Mouse (Mus musculus): ENCODE measurements around the gene Aox2. TPM values are rescaled to one million over a fixed set of nuclear protein-coding genes. Genes with fewer than 3 reads are reported as not detected.

The Aox2 gene
- total RNA-seq (2012; rRNA removed), result 0.03 and 0.08 TPM in 2 replicates
- polyA plus RNA-seq (2012; ENCODE audit: insufficient read depth in 1 of 2, insufficient read length in 2 of 2, low read depth in 1 of 2, low replicate concordance in 2 of 2, missing spikeins in 1 of 2), result under 1 TPM in 1 of 2 experiments, not detected in 1; 0.04 TPM

GRCm38 (mm10) chr1:58278026-58278425, at the start of gene Aox2:
Aox2 (plus strand) TSS chr1:58278326.
- H3K36me3 ChIP-seq (ENCODE audit: control insufficient read depth in 1 of 2, insufficient read depth in 2 of 2, low read length in 2 of 2), result no peaks in the 10 kb centered on the region
- H3K4me1 ChIP-seq (ENCODE audit: control insufficient read depth in 1 of 2, insufficient read depth in 2 of 2, low read length in 2 of 2), result no peaks in the 10 kb centered on the region
- H3K9ac ChIP-seq (ENCODE audit: control insufficient read depth, low read depth, low read length, poor library complexity, severe bottlenecking), result no peak within 1 kb of the TSS
- H3K4me3 ChIP-seq (ENCODE audit: control insufficient read depth in 1 of 2, insufficient read depth in 1 of 2, low read depth in 2 of 2, low read length in 2 of 2), result no peak within 1 kb of the TSS
- H3K27ac ChIP-seq (ENCODE audit: control insufficient read depth, low read depth, low read length), result no peak within 1 kb of the TSS
- peaks cover 0 to 8% of the 10 kb centered on the region in 2 experiments; a peak in 2 of 4 replicates for H3K27me3 ChIP-seq (ENCODE audit: control insufficient read depth in 1 of 2, insufficient read depth in 2 of 2, low read length in 2 of 2)
- no peaks in the 10 kb centered on the region for H3K9me3 ChIP-seq (replicated peaks; ENCODE audit: insufficient read depth, low read length)
- TF ChIP-seq ZC3H11A (IDR thresholded peaks at IDR 0.05; ENCODE audit: low read depth, low read length) (no peak), HCFC1 (IDR thresholded peaks at IDR 0.05; ENCODE audit: low read depth, low read length) (no peak), ZMIZ1 (IDR thresholded peaks at IDR 0.05; ENCODE audit: low read depth, low read length) (no peak), USF1 (IDR thresholded peaks at IDR 0.05; ENCODE audit: low read depth, low read length) (no peak), GATA1 (IDR thresholded peaks at IDR 0.05; ENCODE audit: low read depth, low read length) (no peak), ETS1 (IDR thresholded peaks at IDR 0.05; ENCODE audit: low read depth, low read length) (no peak), RAD21 (IDR thresholded peaks at IDR 0.05; ENCODE audit: low read depth, low read length) (no peak), JUND (IDR thresholded peaks at IDR 0.05; ENCODE audit: low read depth, low read length) (no peak), RCOR1 (IDR thresholded peaks at IDR 0.05; ENCODE audit: low read depth, low read length) (no peak), CHD2 (IDR thresholded peaks at IDR 0.05; ENCODE audit: low read length) (no peak), MAFK (IDR thresholded peaks at IDR 0.05; ENCODE audit: borderline replicate concordance, low read depth, low read length) (no peak), MAZ (IDR thresholded peaks at IDR 0.05; ENCODE audit: low read depth, low read length) (no peak), ELF1 (IDR thresholded peaks at IDR 0.05; ENCODE audit: low read depth, low read length) (no peak), CTCF (IDR thresholded peaks at IDR 0.05 in 2 of 3, conservative IDR thresholded peaks at IDR 0.05 in 1 of 3; ENCODE audit: control insufficient read depth in 1 of 3, insufficient read depth in 1 of 3, low read depth in 2 of 3, low read length in 3 of 3, poor library complexity in 1 of 3, severe bottlenecking in 1 of 3) (no peak), TCF12 (IDR thresholded peaks at IDR 0.05; ENCODE audit: low read depth, low read length) (no peak), ZNF384 (IDR thresholded peaks at IDR 0.05; ENCODE audit: low read depth, low read length) (no peak)
- DNase-seq (ENCODE audit: low read depth, low spot score), result no peak
- no peaks in the 10 kb centered on the region for H3K79me2 ChIP-seq (ENCODE audit: control insufficient read depth, insufficient read depth, low read length, poor library complexity)

GRCm38 (mm10) chr1:58228916-58229315, 49.2 kb upstream of the Aox2 start:
- no peak overlapping the region for H3K27ac ChIP-seq (ENCODE audit: control insufficient read depth, low read depth, low read length)
- no peak overlapping the region for H3K4me3 ChIP-seq (ENCODE audit: control insufficient read depth in 1 of 2, insufficient read depth in 1 of 2, low read depth in 2 of 2, low read length in 2 of 2)
- H3K79me2 ChIP-seq (ENCODE audit: control insufficient read depth, insufficient read depth, low read length, poor library complexity), result no peaks in the 10 kb centered on the region
- DNase-seq (ENCODE audit: low read depth, low spot score), result no peak
- TF ChIP-seq E2F4 (IDR thresholded peaks at IDR 0.05; ENCODE audit: borderline replicate concordance, low read depth, low read length) (no peak), MAZ (IDR thresholded peaks at IDR 0.05; ENCODE audit: low read depth, low read length) (no peak)
- no peaks in the 10 kb centered on the region for H3K36me3 ChIP-seq (ENCODE audit: control insufficient read depth in 1 of 2, insufficient read depth in 2 of 2, low read length in 2 of 2)
- no peaks in the 10 kb centered on the region; a peak in 1 of 4 replicates for H3K27me3 ChIP-seq (ENCODE audit: control insufficient read depth in 1 of 2, insufficient read depth in 2 of 2, low read length in 2 of 2)
- no peaks in the 10 kb centered on the region for H3K4me1 ChIP-seq (ENCODE audit: control insufficient read depth in 1 of 2, insufficient read depth in 2 of 2, low read length in 2 of 2)
- no peaks in the 10 kb centered on the region for H3K9me3 ChIP-seq (replicated peaks; ENCODE audit: insufficient read depth, low read length)
- no peak overlapping the region for H3K9ac ChIP-seq (ENCODE audit: control insufficient read depth, low read depth, low read length, poor library complexity, severe bottlenecking)

Measured in MEL (cell line).